Mouse (Mus musculus): ENCODE results near the gene Tomm40l. TPM values are rescaled to one million over a fixed set of nuclear protein-coding genes. Genes with fewer than 3 reads are reported as not detected.

Gene Tomm40l
- polyA plus RNA-seq, 1 experiment from 2014 or later, result 44.1 TPM

- ATAC-seq (ENCODE audit: low FRiP score, low TSS enrichment), result 0 out of 2 replicates have a peak, but pooled peaks have one; percentile 22
- 6% methylated on average over 10 of the region's 10 CpGs for WGBS
- Histone ChIP-seq H3K27ac (ENCODE audit: low read length) (no peak overlapping the region), H3K4me1 (ENCODE audit: insufficient read depth, low read length) (peaks cover 16% of the 10 kb centered on the region), H3K27me3 (ENCODE audit: insufficient read depth, low read length) (no peaks in the 10 kb centered on the region), H3K4me3 (ENCODE audit: low read length) (peak overlapping the region; percentile 62), H3K36me3 (ENCODE audit: insufficient read depth, low read length) (peaks cover 13% of the 10 kb centered on the region), H3K4me2 (replicated peaks; ENCODE audit: low read depth, low read length) (peak overlapping the region; percentile 89), H3K9me3 (ENCODE audit: low read length) (no peaks in the 10 kb centered on the region), H3K9ac (replicated peaks; ENCODE audit: low read length) (no peak overlapping the region)
Measured at GRCm38 (mm10) chr1:171220871-171221270, 1.4 kb downstream of the Tomm40l start.

DNA sequence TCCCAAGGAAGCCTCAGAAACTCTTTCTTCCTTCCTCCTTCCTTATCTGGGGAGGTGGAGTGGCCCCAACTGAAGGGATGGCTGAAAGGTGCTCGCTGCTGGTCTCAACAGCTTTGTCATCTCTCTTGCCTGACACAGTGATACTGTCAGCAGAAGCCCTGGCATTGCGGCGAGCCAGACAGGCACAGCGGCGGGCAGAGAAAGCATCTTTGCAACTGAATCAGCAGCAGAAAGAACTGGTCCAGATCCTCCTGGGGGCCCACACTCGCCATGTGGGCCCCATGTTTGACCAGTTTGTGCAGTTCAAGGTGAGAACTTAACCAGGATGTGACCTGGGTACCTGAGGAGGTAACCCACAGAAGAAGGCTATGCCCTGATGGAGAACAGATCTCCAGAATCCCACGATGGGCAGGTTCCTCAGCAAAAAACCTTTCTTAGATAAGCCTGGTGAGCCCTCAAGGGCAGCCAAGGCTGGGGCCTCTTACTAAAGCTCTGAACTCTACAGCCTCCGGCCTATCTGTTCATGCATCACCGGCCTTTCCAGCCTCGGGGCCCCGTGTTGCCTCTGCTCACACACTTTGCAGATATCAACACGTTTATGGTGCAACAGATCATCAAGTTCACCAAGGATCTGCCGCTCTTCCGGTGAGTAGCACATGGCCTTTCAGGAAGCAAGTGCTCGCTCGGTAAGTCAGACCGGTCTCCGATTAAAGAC lies 5.9 kb downstream of the Tomm40l start:
- 79% methylated on average over 18 of the region's 18 CpGs for WGBS
- H3K9ac ChIP-seq (replicated peaks; ENCODE audit: low read length), result no peak overlapping the region
- H3K4me2 ChIP-seq (replicated peaks; ENCODE audit: low read depth, low read length), result no peak overlapping the region
- H3K36me3 ChIP-seq (ENCODE audit: insufficient read depth, low read length), result peaks cover 13% of the 10 kb centered on the region
- H3K27me3 ChIP-seq (ENCODE audit: insufficient read depth, low read length), result no peaks in the 10 kb centered on the region
- ATAC-seq (ENCODE audit: low FRiP score, low TSS enrichment), result no peak
- no peak overlapping the region for H3K27ac ChIP-seq (ENCODE audit: low read length)
- H3K4me1 ChIP-seq (ENCODE audit: insufficient read depth, low read length), result peaks cover 5% of the 10 kb centered on the region
- H3K4me3 ChIP-seq (ENCODE audit: low read length), result no peak overlapping the region
- no peaks in the 10 kb centered on the region for H3K9me3 ChIP-seq (ENCODE audit: low read length)

- H3K4me2 ChIP-seq (replicated peaks; ENCODE audit: low read depth, low read length), result no peak within 1 kb of the TSS
- H3K9me3 ChIP-seq (ENCODE audit: low read length), result no peaks in the 10 kb centered on the region
- no peak within 1 kb of the TSS for H3K9ac ChIP-seq (replicated peaks; ENCODE audit: low read length)
- H3K36me3 ChIP-seq (ENCODE audit: insufficient read depth, low read length), result no peaks in the 10 kb centered on the region; the same call in 1 of the 2 replicates
- H3K27ac ChIP-seq (ENCODE audit: low read length), result no peak within 1 kb of the TSS
- H3K4me1 ChIP-seq (ENCODE audit: insufficient read depth, low read length), result no peaks in the 10 kb centered on the region
- WGBS, result 66% methylated on average over 10 of the region's 10 CpGs
- ATAC-seq (ENCODE audit: low FRiP score, low TSS enrichment), result no peak
- no peaks in the 10 kb centered on the region for H3K27me3 ChIP-seq (ENCODE audit: insufficient read depth, low read length)
- no peak within 1 kb of the TSS for H3K4me3 ChIP-seq (ENCODE audit: low read length)
Measured at GRCm38 (mm10) chr1:171213801-171214496, 8.4 kb downstream of the Tomm40l start, which contains the start of gene Nr1i3. Gene Nr1i3, plus strand, starts transcription at chr1:171213970.

DNA sequence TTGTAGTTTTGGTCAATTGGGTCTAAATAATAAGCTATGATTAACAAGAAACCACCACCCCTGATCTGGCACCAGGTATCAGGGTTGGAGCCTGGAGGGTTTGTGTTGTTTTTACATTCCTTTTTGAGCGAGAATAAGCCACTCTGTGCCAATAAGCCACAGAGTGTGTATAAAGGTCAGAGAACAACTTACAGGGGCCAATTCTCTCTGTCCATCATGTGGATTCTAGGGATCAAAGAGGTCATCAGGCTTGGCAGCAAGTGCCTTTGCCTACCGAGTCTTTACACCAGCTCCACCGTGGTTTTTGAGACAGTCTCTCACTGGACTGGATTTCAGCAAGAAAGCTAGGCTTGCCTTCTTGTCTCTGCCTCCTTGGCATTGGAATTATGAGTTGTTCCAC lies 9.5 kb downstream of the Tomm40l start:
- Histone ChIP-seq H3K36me3 (ENCODE audit: insufficient read depth, low read length) (no peaks in the 10 kb centered on the region), H3K27ac (ENCODE audit: low read length) (no peak overlapping the region), H3K9me3 (ENCODE audit: low read length) (no peaks in the 10 kb centered on the region), H3K4me1 (ENCODE audit: insufficient read depth, low read length) (no peaks in the 10 kb centered on the region), H3K4me2 (replicated peaks; ENCODE audit: low read depth, low read length) (no peak overlapping the region), H3K27me3 (ENCODE audit: insufficient read depth, low read length) (no peaks in the 10 kb centered on the region), H3K9ac (replicated peaks; ENCODE audit: low read length) (no peak overlapping the region), H3K4me3 (ENCODE audit: low read length) (no peak overlapping the region)
- ATAC-seq (ENCODE audit: low FRiP score, low TSS enrichment), result no peak
- WGBS, result 52% methylated on average over 3 of the region's 3 CpGs

DNA sequence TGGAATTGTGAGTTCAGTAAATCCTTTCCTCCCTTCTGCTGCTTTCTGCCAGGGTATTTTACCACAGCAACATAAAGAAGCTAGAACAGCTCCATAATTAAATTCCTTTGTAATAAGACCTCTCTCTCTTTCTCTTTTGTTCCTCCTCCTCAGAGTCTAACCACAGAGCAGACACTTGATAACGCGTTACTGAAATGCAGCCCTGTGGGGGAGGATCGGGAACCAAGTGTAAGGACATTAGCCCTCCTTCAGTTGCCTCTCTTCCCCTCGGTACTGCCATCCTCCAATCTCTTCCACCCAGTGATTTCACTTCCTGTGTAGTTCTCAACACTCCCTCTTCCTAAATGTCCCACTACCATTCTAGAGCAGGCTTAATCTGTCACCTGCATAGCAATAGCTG lies 12.9 kb downstream of the Tomm40l start:
- no peaks in the 10 kb centered on the region for H3K4me1 ChIP-seq (ENCODE audit: insufficient read depth, low read length)
- H3K4me2 ChIP-seq (replicated peaks; ENCODE audit: low read depth, low read length), result no peak overlapping the region; the same call in 1 of the 2 replicates
- no peak overlapping the region for H3K4me3 ChIP-seq (ENCODE audit: low read length)
- ATAC-seq (ENCODE audit: low FRiP score, low TSS enrichment), result peak; percentile 54; the same call in 1 of the 2 replicates
- no peaks in the 10 kb centered on the region for H3K36me3 ChIP-seq (ENCODE audit: insufficient read depth, low read length)
- no peaks in the 10 kb centered on the region for H3K9me3 ChIP-seq (ENCODE audit: low read length)
- WGBS, result 8% methylated on average over 4 of the region's 4 CpGs
- no peak overlapping the region for H3K9ac ChIP-seq (replicated peaks; ENCODE audit: low read length)
- no peak overlapping the region for H3K27ac ChIP-seq (ENCODE audit: low read length)
- no peaks in the 10 kb centered on the region for H3K27me3 ChIP-seq (ENCODE audit: insufficient read depth, low read length)

- 72% methylated on average over 6 of the region's 6 CpGs for WGBS
- H3K4me3 ChIP-seq (ENCODE audit: low read length), result no peak overlapping the region
- H3K4me1 ChIP-seq (ENCODE audit: insufficient read depth, low read length), result no peaks in the 10 kb centered on the region
- ATAC-seq (ENCODE audit: low FRiP score, low TSS enrichment), result no peak
- no peaks in the 10 kb centered on the region for H3K9me3 ChIP-seq (ENCODE audit: low read length)
- H3K4me2 ChIP-seq (replicated peaks; ENCODE audit: low read depth, low read length), result no peak overlapping the region
- no peaks in the 10 kb centered on the region for H3K36me3 ChIP-seq (ENCODE audit: insufficient read depth, low read length)
- H3K27me3 ChIP-seq (ENCODE audit: insufficient read depth, low read length), result no peaks in the 10 kb centered on the region
- no peak overlapping the region for H3K27ac ChIP-seq (ENCODE audit: low read length)
- no peak overlapping the region for H3K9ac ChIP-seq (replicated peaks; ENCODE audit: low read length)
Measured at GRCm38 (mm10) chr1:171205704-171206493, 16.4 kb downstream of the Tomm40l start.

DNA sequence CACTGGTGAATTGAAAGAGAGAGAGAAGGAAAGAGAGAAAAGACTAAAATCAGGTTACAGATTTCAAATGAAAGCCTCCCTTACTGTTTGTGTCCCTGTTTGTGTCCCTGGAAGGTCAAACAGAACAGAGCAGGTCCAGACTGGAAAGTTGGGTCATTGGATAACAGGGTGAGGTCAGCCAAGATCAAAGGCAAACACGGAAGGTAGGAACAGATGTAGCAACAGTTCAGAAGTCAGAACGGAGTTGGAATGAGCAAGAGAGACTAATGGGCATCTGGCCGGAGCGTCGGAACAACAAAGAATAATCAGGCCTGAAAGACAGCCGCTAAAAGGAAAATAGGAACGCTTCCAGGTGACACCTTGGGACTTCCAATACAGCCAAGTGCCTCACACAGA lies 18.1 kb downstream of the Tomm40l start:
- H3K4me3 ChIP-seq (ENCODE audit: low read length), result no peak overlapping the region
- H3K36me3 ChIP-seq (ENCODE audit: insufficient read depth, low read length), result no peaks in the 10 kb centered on the region
- no peaks in the 10 kb centered on the region for H3K27me3 ChIP-seq (ENCODE audit: insufficient read depth, low read length)
- 55% methylated on average over 7 of the region's 7 CpGs for WGBS
- no peak overlapping the region for H3K27ac ChIP-seq (ENCODE audit: low read length)
- H3K9ac ChIP-seq (replicated peaks; ENCODE audit: low read length), result no peak overlapping the region
- H3K4me2 ChIP-seq (replicated peaks; ENCODE audit: low read depth, low read length), result no peak overlapping the region
- no peaks in the 10 kb centered on the region for H3K4me1 ChIP-seq (ENCODE audit: insufficient read depth, low read length)
- H3K9me3 ChIP-seq (ENCODE audit: low read length), result no peaks in the 10 kb centered on the region
- no peak for ATAC-seq (ENCODE audit: low FRiP score, low TSS enrichment)

GRCm38 (mm10) chr1:171203471-171204248 lies 18.7 kb downstream of the Tomm40l start:
- ATAC-seq (ENCODE audit: low FRiP score, low TSS enrichment), result no peak
- no peaks in the 10 kb centered on the region for H3K9me3 ChIP-seq (ENCODE audit: low read length)
- 58% methylated on average over 11 of the region's 11 CpGs for WGBS
- no peak overlapping the region for H3K4me3 ChIP-seq (ENCODE audit: low read length)
- H3K4me2 ChIP-seq (replicated peaks; ENCODE audit: low read depth, low read length), result no peak overlapping the region
- H3K27me3 ChIP-seq (ENCODE audit: insufficient read depth, low read length), result no peaks in the 10 kb centered on the region
- H3K36me3 ChIP-seq (ENCODE audit: insufficient read depth, low read length), result no peaks in the 10 kb centered on the region
- no peak overlapping the region for H3K9ac ChIP-seq (replicated peaks; ENCODE audit: low read length)
- no peak overlapping the region for H3K27ac ChIP-seq (ENCODE audit: low read length)
- no peaks in the 10 kb centered on the region for H3K4me1 ChIP-seq (ENCODE audit: insufficient read depth, low read length)

- 95% methylated on average over 1 of the region's 1 CpGs for WGBS
- ATAC-seq (ENCODE audit: low FRiP score, low TSS enrichment), result no peak
- Histone ChIP-seq H3K36me3 (ENCODE audit: insufficient read depth, low read length) (no peaks in the 10 kb centered on the region), H3K27me3 (ENCODE audit: insufficient read depth, low read length) (peaks cover 16% of the 10 kb centered on the region), H3K9ac (replicated peaks; ENCODE audit: low read length) (no peak overlapping the region), H3K4me1 (ENCODE audit: insufficient read depth, low read length) (peaks cover 6% of the 10 kb centered on the region), H3K4me3 (ENCODE audit: low read length) (no peak overlapping the region), H3K27ac (ENCODE audit: low read length) (no peak overlapping the region), H3K4me2 (replicated peaks; ENCODE audit: low read depth, low read length) (no peak overlapping the region), H3K9me3 (ENCODE audit: low read length) (no peaks in the 10 kb centered on the region)
Measured at GRCm38 (mm10) chr1:171200769-171201168, 21.5 kb downstream of the Tomm40l start.
